Mouse (Mus musculus): ENCODE measurements around the gene Gm20388.

Gene Gm20388

DNA sequence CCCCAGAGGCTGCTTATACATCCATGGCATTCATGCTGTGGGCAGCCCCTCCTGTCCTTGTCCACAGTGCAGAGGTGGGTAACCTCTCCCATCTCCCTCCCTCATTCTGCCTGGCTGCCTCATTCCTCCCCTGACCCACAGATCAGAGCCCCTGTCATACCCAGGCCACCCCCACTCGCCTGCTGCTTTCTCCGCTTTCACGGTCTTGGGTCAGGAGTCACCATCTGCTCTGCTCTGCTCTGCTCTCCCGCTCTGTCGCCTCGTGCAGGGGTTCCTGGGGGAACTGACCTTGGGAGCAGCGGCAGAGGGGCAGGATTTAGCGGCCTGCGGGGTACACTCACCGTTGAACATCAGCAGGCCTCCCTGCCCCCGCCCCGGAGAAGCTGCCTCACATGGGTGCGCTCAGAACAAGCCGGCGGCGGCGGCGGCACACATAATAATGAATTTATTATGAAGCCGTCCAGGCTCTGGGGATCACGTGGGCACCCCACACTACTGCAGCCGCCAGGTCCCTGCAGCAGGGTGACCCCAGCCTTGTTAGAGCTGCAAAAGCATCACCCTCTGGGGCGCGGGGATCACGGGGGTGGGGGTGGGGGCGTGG lies 638.8 kb downstream of the Gm20388 start:
- DNase-seq (ENCODE audit: low spot score): no peak

DNA sequence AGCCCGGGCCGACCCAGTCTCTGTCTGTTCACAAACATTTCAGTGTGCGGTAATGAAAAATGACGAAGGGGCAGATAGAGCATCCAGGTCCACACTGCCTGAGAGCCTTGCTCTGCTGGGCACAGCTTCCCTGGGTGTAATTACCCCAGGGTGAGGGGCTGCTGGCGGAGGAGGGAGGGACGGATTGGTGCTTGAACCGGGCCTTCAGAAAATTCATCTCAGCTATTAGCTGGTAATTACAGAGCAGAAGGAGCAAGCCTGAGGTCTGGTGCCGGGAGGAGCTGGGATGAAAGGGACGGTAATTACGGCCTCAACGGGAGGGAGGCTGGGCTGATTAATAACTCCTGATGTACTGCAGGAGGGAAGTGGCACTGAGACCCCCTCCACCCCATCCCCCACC lies 639.3 kb downstream of the Gm20388 start:
- DNase-seq (ENCODE audit: low spot score): no peak

DNA sequence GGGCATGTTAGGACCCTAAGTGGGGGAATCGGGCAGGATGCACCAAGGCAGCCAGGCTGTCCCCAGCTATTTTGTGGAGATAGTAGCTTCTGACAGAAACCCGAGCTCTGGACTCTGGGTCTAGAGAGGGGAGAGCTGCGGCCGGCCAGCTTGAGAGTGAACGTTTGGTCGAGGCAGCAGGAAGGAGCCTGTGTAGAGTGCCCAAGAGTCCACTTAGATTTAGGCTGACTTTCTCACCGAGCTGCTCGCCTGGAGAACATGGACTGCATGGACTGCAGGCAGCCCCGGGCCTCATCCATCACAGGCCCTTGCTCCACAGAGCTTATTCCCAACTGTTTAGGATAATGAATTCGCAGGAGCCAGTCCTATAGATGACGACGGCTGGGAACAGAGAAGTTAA lies 639.8 kb downstream of the Gm20388 start:
- DNase-seq (ENCODE audit: low spot score): no peak

DNA sequence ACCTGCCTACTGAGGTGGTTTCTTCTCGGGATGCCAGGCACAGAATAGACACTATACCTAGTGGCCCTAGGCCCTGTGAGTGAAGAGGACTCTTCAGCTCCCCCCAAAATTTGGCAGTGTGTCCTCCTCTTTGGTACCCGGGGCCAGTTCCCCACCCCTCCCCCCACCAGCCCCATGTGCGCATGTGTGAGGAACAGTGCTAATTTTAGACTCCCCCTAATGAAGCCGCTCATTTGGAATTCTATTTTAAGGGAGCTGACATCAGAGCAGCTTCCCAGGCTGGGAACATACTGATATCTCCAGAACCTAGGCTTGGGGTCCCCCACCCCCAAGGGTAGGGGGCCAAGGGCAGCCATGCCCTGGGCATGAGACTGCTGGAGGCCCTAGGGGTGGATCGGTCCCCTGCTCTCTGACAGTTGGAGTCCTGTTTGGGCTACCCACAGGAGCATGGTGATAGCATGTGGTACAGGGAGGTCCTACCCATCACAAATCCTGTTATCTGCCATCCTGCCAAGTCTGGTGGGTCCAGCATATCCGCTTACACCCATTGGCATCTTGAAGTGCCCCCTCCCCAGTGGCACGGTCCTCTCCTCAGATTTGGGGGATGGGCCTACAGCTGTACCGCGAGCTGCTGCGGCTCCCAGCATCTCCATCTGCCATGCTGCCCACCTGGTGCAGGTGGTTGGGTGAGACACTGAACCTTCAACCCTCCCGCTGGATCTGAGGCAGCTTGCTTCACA lies 640.5 kb downstream of the Gm20388 start:
- DNase-seq (ENCODE audit: low spot score): no peak

DNA sequence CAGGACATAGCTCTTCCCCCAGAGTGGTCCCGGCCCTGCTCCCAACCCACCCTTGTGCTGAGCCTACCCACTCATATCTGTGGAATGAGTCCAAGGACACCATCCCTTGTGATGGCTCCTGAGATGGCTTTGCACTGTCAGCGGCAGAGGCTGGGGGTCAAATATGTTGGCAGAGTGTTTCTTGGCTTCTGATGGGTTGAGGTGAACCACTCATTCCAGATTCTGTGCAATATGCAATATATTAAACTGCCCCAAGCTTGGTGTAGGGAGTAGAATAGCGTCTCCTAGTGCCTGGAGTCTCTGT lies 641.0 kb downstream of the Gm20388 start:
- DNase-seq (ENCODE audit: low spot score): no peak

DNA sequence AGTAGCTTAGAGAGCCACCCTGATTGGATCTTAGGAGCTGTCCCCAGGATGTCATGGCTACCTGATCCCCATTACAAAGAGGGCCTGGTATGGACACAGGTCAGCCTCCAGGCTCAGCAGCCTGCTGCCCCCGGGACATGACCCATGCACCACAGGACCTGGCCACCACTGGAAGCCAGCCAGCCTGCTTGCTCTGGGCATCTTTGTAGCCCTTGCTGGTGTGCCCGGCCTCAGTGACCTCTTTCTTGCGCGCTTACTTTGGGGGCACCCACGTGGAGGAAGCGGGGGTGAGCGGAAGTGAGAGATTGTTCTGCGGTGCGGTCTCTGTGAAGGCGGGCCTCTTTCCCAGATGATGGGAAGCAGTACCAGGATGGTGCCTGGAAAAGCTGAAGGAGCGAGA lies 641.9 kb downstream of the Gm20388 start:
- no peak for DNase-seq (ENCODE audit: low spot score)

DNA sequence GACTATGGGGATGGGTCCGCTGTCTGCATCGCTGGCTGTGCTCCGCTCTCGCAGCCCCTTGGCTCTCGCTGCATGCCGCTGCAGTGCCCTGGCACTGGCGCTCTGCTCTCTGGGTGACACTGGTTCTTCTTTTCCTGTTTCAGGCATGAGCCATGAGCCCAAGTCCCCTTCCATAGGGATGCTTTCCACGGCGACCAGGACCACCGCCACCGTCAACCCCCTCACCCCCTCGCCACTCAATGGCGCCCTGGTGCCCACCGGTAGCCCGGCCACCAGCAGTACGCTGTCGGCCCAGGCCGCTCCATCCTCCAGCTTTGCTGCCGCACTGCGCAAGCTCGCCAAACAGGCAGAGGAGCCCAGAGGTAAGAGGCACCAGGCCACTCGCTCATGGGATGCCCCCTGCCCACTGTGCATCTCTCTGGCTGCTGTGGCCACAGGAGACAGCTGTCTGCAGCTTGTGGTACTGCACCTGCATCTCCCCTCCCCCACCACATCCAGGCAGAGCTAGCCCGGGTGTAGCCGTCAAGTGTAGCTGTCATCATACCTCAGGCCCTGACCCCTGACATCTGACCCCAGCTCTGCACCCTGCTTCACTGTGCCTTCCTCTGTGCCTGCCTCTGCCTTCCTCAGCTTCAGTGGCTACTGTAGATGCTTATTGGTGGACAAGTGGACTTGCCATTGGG lies 642.9 kb downstream of the Gm20388 start:
- DNase-seq (ENCODE audit: low spot score): no peak

DNA sequence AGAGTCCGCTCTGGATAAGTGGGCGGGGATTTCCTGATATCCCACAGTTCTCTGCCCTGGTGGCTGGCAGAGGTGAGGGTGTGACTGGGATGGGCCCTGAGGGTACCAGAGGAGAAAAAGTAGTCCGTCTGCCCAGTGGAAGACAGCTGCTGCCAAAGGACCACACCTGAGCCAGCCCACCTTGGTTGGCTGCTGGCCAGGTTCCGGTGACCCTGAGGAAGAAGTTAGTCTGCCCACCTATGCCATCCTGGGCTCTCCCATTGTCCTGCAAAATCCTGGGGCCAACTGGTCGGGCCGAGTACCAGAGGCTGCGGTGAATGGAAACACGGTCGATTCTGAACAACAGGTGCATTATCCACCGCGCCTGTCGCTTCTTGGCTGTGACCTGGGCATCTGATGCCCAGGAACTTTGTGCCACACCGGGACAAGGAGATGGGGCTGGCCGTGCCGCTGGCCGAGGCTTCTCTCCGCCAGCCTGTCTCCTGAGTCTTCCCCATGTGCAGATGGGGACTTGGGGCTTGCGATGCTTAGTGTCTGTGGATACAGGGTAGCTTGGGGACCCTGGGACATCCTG lies 643.9 kb downstream of the Gm20388 start:
- no peak for DNase-seq (ENCODE audit: low spot score)

DNA sequence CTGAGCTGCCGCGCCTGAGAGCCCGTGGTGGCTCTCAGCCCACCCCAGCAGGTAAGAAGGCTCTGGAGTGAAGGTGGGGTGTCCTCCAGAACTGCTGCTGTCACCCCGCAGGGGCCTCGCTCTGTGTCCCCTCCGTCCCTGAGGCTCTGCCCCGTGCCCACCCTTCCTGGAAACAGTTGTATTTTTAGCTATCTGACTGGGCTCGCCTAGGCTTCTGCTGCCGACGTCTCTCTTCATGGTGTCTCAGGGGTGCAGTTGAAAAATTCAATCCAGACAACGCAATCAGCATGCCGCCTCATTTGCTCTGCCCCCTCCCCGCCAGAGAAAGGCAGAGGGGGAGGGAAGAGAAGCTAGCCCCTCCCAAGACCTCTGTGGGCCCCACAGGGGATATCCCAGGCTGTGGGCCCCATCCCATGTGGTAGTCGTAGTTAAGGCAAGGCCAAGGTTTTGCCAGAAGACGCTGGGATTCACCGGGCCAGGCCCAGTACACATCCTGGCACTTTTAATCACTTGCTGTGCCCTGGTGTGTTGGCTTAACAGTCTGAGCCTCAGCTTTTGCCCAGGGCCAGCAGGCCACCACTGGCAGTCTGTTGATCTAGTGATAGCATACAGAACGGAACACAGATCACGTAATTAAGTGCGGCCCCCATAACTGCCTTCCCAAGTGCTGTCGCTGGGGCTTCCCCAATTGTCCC lies 645.7 kb downstream of the Gm20388 start:
- no peak for DNase-seq (ENCODE audit: low spot score)

DNA sequence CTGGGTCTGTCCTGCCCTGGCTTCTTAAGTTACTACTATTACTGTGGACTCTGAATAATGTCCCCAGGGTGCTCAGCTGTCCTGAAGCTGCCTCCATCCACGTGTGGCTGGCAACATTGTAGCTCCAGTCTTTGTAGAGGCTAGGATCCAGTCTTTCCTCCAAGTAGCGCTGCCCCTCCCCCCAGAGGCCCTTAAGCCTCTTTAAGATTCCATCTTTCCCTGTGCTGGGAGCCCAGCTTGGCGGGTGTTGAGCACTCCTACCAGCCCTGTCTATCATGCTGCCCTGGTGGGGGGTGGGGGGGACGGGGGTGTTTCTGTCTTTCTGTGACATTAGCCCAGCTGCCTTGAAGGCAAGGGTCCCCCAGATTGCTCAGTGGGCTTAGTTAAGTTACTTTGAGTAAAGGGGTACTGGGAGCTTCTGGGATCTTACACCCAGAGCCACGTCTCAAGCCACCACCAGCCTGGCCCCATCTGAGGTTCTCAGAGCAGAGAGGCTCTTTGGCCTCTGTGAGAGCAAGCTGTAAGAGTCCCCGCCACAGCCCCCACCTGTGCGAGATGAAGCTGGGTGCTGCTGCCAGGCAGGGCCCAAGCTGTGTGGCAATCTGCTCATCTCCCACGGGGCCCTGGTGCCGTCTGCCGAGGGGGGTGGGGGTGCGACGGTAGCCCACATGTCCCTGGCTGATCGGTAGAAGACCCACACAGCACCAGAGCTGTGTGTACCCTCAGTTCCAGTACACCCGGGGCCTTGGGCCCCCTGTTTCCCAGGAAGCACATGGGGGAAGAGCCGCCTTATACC lies 646.7 kb downstream of the Gm20388 start:
- DNase-seq (ENCODE audit: low spot score): no peak

DNA sequence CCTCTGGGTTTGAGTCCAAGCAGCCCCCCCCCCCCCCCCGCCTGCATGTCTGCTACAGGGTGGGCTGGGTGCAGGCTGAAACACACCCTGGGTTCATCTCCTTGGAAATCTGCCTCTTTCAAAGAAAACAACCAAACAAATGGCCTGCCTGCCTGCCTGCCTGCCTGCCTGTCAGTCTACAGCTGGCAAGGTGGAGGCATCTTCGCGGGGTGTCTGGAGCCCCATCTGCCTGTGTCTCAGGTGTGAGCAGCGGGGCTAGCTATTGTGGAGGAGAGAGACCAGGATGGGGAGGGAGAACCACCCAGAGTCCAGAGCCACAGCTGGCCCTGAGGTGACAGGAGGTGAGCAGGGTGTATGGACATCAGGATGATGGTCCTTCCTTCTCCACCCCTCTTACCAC lies 647.5 kb downstream of the Gm20388 start:
- no peak for DNase-seq (ENCODE audit: low spot score)

DNA sequence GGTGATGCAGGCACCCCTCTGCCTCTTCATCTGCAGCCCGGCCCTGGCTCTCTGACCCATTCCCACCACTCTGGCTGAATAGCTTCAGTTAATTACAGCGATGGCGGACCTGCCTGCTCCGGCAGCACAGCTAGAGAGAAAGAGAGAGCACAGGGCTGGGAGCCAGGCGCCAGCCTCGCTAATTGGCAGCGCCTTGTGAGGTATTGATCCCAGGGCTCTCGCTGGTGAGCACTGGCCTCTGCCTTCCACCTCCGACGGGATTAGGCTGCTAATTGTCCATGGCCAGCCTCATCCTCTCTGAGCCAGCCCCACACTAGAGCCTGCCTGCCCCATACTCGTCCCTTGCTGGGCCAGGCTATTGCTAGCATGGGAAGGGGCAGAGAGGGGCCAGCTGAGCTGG lies 649.0 kb downstream of the Gm20388 start:
- no peak for DNase-seq (ENCODE audit: low spot score)

DNA sequence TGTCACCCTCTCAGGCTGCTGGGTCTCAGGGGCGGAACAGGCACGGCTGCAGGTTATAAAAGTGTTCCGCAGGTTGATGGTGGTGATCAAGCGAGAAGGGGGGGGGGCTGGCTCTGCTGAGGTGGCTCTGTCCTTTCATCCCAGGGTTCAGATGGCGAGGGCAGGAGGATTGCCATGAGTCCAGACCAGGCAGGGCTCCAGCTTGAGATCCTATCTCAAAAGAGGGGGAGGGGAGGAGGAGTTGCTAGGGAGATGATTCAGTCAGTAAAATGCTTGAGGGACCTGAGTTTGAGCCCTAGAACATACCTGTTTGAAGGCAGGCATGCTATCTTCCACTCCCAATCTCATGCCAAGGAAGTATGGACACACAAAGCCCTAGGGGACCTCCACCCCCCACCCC lies 649.9 kb downstream of the Gm20388 start:
- no peak for DNase-seq (ENCODE audit: low spot score)

DNA sequence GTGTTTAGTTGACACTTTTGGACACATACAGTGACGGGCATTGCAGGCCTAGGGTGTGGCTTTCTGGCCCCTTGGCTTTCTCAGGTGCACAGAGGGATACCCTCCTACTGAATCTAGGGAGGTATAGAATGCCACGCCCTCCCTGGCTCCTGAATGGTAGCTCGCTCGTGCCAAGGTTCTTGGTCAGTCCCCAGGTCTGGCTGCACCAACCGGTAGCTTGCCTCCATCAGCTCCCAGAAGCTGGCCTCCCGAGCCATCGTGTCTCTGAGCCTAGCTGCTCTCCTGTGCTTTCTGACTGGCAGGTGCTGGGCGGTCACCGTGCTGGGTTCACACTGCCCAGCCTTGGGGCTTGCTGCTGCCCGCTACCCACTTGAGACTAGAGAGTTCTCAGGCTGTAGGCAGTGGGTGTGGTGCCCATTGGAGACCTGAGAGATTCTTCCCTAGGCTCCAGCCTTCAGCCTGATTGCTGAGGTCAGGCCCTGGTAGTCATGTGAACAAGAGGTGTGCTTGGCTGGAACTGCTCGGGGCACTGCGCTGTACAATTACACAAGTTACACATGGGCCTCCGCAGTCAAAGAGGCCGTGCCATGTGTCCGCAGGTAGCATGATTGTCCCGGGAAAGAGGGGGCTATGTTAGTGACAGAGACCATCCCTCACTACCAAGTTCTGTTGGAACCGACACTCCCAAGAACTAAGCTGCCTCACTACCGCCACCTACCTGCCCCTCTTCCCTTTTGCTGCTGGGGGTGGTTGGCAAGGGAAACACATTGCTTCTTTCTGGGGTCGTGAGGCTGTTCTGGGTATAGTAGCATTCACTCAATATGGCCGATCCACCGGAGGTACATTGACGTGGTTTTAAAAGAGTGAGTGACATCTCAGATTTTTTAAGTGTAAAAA lies 651.1 kb downstream of the Gm20388 start:
- DNase-seq (ENCODE audit: low spot score): no peak

DNA sequence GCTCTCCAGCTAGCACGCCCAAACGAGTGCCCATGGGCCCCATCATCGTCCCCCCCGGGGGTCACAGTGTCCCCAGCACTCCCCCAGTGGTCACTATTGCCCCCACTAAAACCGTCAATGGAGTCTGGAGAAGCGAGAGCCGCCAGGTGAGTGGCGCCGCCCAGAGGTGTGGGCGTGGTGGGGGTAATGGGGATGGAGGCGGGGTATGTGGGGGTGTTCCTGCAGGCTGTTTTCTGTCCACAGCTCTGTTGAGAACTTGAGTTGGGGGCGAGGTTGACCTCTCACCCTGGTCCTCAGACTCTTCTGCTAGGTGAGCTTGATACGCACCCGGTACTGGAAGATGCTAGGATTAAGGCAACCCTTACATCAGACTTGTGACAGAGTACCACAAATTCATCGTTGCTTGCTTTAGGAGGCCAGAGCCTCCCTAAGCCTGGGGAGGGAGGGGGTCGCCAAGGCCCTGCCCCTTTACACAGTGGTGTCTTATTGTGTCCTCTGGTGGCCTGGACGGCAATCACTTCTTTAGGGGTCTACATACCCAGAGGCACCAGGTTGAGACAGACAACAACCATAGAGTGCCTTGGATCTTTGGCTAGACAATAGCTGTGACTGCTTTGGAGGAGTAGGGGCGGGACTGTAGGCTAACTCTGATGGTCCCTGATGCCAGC lies 652.2 kb downstream of the Gm20388 start:
- no peak for DNase-seq (ENCODE audit: low spot score)

DNA sequence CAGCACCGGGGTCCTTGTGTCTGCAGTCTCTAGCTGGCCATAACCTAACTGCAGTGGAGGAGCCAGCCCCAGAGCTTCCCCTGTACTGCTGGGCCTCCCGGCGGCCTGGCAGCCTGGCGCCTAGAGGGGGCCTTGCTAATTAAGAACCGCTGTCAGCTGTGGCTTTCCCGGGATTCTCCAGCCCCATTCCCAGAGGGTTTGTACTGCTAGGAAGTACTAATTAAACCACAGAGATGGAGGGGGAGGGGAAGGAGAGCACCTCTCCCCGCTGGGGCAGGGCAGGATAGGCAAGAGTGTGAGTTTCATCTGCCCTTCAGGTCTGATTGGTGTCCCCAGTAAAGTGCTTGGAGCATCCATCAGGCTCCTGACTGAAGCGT lies 652.7 kb downstream of the Gm20388 start:
- DNase-seq (ENCODE audit: low spot score): no peak

DNA sequence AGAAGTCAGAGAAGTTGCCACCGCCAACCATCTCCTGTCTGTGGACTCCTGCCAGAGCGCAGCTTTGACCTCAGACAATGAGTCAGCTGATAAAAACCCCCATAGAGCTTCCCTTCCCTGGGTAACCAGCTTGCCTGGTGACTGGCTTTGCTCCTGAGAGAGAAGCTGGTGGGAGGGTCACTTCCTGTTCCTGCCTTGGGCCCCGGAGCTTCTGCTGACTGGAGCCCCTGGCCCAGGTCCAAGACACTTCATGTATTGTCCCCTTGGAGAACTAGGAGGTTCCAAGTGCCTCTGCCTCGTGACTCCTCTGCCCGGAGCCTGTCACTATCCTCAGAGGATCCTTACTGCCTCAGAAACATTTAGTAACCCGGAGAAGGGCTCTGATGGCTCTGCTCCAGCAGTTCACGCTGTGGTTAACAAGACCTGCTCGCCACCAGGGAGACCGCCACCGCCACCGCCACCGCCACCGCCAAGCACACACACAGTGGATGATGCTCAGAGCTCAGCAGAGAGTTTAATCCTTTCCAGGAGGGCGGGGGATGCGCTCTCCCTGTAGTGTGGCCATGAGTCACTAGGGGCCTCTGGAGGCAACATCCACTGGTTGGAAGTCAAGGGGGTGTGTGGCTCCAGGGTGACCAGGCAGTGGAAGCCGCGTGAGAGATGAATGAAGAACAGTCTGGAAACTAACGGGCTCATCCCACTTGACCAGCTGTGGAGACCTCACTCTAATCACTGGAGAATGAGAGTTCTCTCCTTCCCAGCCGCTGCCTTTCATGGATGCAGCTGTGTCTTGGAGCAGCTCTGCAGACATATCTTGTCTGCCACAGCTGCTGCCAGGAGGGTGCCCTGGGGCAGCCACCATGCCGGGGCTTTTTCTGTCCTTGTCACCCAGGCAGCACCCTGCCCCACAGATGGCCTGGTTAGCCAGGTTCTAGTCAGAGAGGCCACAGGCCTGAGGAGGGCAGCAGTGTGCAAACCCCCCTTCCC lies 653.5 kb downstream of the Gm20388 start:
- DNase-seq (ENCODE audit: low spot score): peak; percentile 67

DNA sequence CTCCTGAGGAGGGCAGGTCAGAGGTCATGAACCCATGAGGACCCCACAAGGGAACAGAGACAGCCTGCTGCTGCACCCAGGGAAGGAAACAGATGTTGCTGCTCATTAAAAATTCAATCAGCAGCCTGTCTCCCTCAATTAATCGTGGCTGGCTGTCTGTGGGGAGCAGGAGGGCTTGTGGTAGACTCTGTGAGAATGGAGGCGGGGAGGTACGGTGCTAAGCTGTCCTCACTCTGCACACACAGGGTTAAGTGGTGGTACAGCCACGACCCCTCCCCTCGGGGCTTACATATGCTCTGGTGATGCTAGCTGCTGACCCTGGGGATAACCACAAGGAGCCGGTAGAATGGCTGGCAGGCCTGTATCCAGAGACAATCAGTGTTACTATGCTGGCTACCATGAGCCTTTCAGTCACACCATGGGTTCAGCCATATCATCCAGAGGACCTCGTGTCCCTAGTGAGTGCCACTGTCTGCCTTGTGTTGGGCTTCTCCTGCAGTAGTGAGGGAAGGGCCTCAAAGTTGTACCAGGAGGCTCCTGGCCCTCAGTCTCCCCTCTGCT lies 654.6 kb downstream of the Gm20388 start:
- no peak for DNase-seq (ENCODE audit: low spot score)

DNA sequence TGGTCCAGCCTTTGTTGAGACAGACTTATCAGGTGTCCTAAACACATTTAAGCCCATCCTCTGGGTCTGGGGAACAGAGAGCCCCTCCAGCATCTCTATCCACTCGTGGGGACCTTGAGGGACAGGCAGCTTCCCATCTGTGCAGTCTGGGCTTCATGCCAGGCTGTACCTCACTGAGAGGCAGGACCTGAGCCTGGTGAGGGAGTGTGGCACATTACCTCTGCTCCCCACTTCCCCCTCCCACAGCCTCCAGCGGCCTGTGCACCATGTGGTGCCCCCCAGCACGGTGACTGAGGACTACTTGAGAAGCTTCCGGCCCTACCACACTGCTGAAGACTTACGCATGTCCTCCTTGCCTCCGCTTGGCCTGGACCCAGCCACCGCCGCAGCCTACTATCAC lies 656.0 kb downstream of the Gm20388 start:
- DNase-seq (ENCODE audit: low spot score): no peak

Measured in urinary bladder, postnatal 25 days (tissue).